Mouse (Mus musculus) heart, embryonic 16.5 days (tissue): ENCODE results near the gene Brk1. TPM values are rescaled to one million over a fixed set of nuclear protein-coding genes. Genes with fewer than 3 reads are reported as not detected.

Source experiments
- ATAC-seq: fragments of 200-750 bp; cut with Nextera tagmentation; replicated peaks from 2 replicates; pipeline ENCODE4 v1.8.0; 2017; ENCODE audit warnings: moderate number of reproducible peaks; ENCODE audit not compliant: insufficient read depth, low FRiP score; ENCODE audit errors: extremely low read depth
- H3K27ac ChIP-seq: fragments of 300-500 bp; sonication (generic); 2 replicates; pipeline ENCODE4 v1.5.1; 2014; ENCODE audit warnings: mild to moderate bottlenecking, low read length, control low read depth, moderate library complexity
- H3K27me3 ChIP-seq: fragments of 300-500 bp; sonication (generic); 2 replicates; pipeline ENCODE4 v1.6.1; 2014; ENCODE audit warnings: low read length, mixed read lengths; ENCODE audit not compliant: control insufficient read depth, insufficient read depth
- H3K36me3 ChIP-seq: fragments of 300-500 bp; sonication (generic); 2 replicates; pipeline ENCODE4 v1.6.1; 2014; ENCODE audit not compliant: control insufficient read depth, insufficient read depth
- H3K4me1 ChIP-seq: fragments of 300-500 bp; sonication (generic); 2 replicates; pipeline ENCODE4 v1.6.1; 2014; ENCODE audit warnings: low read length, mixed read lengths; ENCODE audit not compliant: control insufficient read depth, insufficient read depth
- H3K4me2 ChIP-seq: fragments of 300-500 bp; sonication (generic); 2 replicates; pipeline ENCODE4 v1.6.1; 2014; ENCODE audit warnings: low read depth, mild to moderate bottlenecking, control low read depth, low read length
- H3K4me3 ChIP-seq: fragments of 300-500 bp; sonication (generic); 2 replicates; pipeline ENCODE4 v1.5.1; 2014; ENCODE audit warnings: mild to moderate bottlenecking, control low read depth, low read length
- H3K9ac ChIP-seq: fragments of 300-500 bp; sonication (generic); 2 replicates; pipeline ENCODE4 v1.6.1; 2014; ENCODE audit warnings: low read length, control low read depth
- H3K9me3 ChIP-seq: fragments of 300-500 bp; sonication (generic); replicated peaks from 2 replicates; pipeline ENCODE4 v1.6.1; 2016; ENCODE audit warnings: low read length; ENCODE audit not compliant: control insufficient read depth
- WGBS: fragments of 180-500 bp; shearing (Covaris S2); extraction: QIAGEN DNeasy Blood & Tissue Kit; methylation state at CpG from one replicate; pipeline ENCODE4 v1.1.7; 2014; 5-methylcytosine and 5-hydroxymethylcytosine counted together
- polyA plus RNA-seq: library from polyadenylated mRNA; unstranded; fragments of >200 nt; fragmentation: Nextera tagmentation; extraction: Ambion mirVana; gene quantifications from 2 replicates; pipeline ENCODE4 v1.2.1, GENCODE M21; 2015

The Brk1 gene
- polyA plus RNA-seq, 1 experiment from 2014 or later: 178 TPM

DNA sequence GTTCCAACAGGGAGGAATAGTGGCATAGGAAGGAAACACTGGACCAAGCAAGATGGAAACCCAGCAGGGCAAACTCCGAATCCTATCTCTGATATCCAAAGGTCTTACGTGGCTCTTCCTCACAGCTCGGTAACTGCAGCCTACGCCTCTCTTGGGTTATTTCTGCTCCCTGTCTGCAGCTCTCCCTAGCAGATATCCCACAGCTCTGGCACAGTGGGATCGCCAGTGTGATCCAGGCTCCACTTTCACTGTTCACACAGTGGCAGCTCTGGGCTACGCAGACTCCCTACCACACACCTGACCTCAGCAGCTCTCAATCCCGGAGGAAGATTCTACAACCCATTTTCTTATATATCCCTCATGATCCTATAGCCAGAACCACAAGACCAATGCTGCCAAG lies 9.6 kb downstream of the Brk1 start:
- H3K4me3 ChIP-seq: no peak overlapping the region
- H3K9me3 ChIP-seq: no peaks in the 10 kb centered on the region; the same call in 1 of the 2 replicates
- 89% methylated on average over 7 of the region's 7 CpGs for WGBS
- peaks cover 48% of the 10 kb centered on the region for H3K36me3 ChIP-seq
- ATAC-seq: no peak
- no peaks in the 10 kb centered on the region for H3K27me3 ChIP-seq
- no peak overlapping the region for H3K27ac ChIP-seq
- H3K4me2 ChIP-seq: no peak overlapping the region
- no peak overlapping the region for H3K9ac ChIP-seq
- H3K4me1 ChIP-seq: peaks cover 19% of the 10 kb centered on the region

DNA sequence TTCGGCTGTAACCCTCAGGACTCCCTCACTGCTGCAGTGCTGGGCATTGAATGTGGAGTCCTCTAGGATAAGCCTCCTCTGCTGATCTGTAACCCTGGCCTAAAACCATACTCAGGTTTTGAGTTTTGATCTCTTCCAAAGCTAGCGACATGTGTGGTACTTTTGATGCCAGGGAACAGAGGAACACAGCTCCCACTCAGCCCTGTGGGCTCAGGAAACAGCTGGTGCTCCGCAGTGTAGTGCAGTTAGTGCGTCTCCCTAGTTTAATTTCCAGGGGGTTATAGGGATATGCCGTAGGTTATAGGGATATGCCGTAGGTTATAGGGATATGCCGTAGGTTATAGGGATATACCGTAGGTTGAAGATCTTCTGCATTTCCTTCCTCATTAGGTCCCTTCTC lies 10.4 kb downstream of the Brk1 start:
- Histone ChIP-seq H3K4me1 (peaks cover 19% of the 10 kb centered on the region), H3K4me2 (no peak overlapping the region), H3K9ac (no peak overlapping the region), H3K9me3 (no peaks in the 10 kb centered on the region; the same call in 1 of the 2 replicates), H3K27me3 (no peaks in the 10 kb centered on the region), H3K36me3 (peaks cover 48% of the 10 kb centered on the region), H3K27ac (no peak overlapping the region), H3K4me3 (no peak overlapping the region)
- ATAC-seq: no peak
- WGBS: 93% methylated on average over 8 of the region's 8 CpGs

DNA sequence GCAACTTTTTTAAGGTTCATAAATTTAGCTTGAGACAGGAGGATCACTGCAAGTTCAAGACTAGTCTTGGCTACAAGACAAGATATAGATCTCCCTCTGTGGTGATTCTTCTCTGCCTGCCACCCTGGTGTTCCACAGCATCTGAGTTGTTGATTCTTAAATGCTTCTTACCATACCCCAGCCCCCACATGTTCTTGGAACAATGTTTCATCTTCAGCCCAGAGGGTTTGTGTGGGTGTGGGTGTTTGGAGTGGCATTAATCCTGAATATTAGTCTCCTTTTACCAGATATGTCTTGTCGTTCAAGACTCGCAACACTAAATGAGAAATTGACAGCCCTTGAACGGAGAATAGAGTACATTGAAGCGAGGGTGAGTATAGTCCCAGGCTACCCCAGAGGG lies 10.9 kb downstream of the Brk1 start:
- ATAC-seq: no peak
- Histone ChIP-seq H3K9ac (no peak overlapping the region), H3K4me1 (peaks cover 20% of the 10 kb centered on the region), H3K4me3 (no peak overlapping the region), H3K27me3 (no peaks in the 10 kb centered on the region), H3K9me3 (no peaks in the 10 kb centered on the region; the same call in 1 of the 2 replicates), H3K36me3 (peaks cover 45% of the 10 kb centered on the region), H3K27ac (no peak overlapping the region), H3K4me2 (no peak overlapping the region)
- WGBS: 92% methylated on average over 4 of the region's 4 CpGs

DNA sequence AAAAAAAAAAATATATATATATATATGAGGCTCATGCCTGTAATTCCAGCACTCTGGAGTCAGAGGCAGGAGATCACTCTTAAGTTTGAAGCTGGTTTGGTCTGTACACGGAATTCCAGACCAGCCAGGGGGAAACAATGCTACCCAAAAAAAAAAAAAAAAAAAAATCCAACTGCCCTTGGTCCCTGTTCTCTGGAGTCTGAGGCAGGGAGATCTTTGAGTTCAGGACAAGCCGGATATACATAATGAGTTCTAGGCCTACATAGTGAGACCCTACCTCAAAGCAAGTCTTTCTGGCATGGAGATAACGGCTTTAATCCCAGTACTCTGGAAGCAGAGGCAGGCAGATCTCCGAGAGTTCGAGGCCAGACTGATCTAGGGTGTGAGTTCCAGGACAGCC lies 18.8 kb downstream of the Brk1 start:
- Histone ChIP-seq H3K9ac (peak overlapping the region; percentile 82; the same call in 1 of the 2 replicates), H3K27me3 (no peaks in the 10 kb centered on the region), H3K9me3 (no peaks in the 10 kb centered on the region), H3K27ac (peak overlapping the region; percentile 89), H3K4me1 (peaks cover 15% of the 10 kb centered on the region), H3K4me2 (peak overlapping the region; percentile 78), H3K36me3 (peaks cover 11% of the 10 kb centered on the region; the same call in 1 of the 2 replicates), H3K4me3 (peak overlapping the region; percentile 62)
- WGBS: 67% methylated on average over 5 of the region's 5 CpGs
- ATAC-seq: no peak

DNA sequence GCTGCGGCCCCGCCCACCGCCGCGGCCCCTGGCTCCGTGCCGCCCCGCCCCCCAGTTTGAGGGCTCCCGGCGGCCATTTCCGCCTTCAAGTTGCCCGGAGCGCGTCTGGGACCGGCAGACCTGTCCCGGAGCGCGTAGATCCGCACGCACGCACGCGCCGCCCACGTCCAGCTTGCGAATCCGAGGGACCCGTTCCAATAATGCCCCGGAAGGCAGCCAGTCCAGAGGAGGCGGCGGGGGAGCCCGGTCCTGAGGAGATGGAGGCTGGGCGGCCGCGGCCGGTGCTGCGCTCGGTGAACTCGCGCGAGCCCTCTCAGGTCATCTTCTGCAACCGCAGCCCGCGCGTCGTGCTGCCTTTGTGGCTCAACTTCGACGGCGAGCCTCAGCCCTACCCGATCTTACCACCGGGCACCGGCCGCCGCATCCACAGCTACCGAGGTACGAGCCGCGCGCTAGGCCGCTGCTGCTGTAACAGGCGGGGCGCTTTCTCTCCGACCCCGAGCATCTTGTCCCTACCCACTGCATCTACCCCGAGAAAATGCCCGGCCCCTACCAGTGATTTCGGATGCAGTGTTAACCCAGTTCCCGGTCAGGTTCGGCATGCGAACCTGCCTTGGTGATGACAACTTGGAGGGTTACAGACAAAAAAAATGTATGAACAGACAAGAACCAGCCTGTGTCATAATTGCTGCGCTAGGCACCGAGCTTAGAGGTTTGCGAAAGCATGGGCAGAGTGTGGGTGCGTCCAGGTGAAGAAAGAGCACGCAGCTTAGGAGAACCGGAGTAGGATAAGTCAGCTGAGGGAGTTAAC lies 19.6 kb downstream of the Brk1 start, which contains the start of gene Vhl:
Gene Vhl, plus strand, starts transcription at position 19 of the 811 bp plus-strand sequence.
- peak within 1 kb of the TSS; percentile 78 for H3K4me2 ChIP-seq
- whole genome bisulfite sequencing: under 1% methylated on average over 67 of the region's 76 CpGs
- peaks cover 14% of the 10 kb centered on the region; the same call in 1 of the 2 replicates for H3K36me3 ChIP-seq
- peak within 1 kb of the TSS; percentile 89 for H3K27ac ChIP-seq
- peak within 1 kb of the TSS; percentile 62 for H3K4me3 ChIP-seq
- H3K9ac ChIP-seq: peak within 1 kb of the TSS; percentile 82
- H3K27me3 ChIP-seq: no peaks in the 10 kb centered on the region
- H3K4me1 ChIP-seq: peaks cover 15% of the 10 kb centered on the region
- no peaks in the 10 kb centered on the region for H3K9me3 ChIP-seq
- ATAC-seq: peak; percentile 92

DNA sequence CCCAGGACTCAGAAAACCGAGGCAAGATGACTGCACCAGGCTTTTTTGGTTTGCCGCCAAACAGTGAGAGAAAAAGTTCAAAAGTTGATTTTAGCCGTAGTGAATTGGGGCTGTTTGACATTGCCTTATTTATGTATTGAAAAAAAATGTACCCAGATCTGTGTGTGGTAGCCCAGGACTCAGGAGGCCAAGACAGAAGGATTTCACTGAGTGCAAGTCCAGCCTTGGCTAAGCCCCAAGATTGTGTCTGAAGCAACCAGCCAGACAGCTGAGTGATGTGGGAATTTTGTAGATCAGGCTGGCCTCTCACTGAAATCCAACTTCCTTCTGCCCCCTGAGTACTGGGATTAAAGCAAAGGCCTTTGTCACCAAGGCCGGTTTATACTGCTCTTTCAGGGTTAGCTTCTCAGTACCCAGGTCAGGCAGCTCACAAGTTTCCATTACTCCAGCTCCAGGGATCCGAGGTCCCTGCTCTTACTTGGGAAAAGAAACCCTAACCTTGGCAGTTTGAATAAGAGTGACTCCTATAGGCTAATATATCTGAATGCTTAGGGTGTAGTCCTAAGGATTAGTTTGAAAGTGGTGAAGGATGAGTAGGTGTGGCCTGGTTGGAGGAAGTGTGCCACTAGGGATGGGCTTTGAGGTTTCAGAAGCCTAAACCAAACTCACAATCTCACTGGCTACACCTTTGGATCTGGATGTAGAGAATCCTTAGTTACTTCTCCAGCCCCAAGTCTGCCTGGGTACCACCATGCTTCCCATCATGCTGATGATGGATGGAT lies 20.6 kb downstream of the Brk1 start:
- Histone ChIP-seq H3K27ac (no peak overlapping the region), H3K4me3 (peak overlapping the region; percentile 62), H3K36me3 (peaks cover 22% of the 10 kb centered on the region), H3K4me2 (peak overlapping the region; percentile 78), H3K9ac (peak overlapping the region; percentile 82), H3K4me1 (peaks cover 15% of the 10 kb centered on the region), H3K27me3 (no peaks in the 10 kb centered on the region), H3K9me3 (no peaks in the 10 kb centered on the region)
- WGBS: 42% methylated on average over 5 of the region's 5 CpGs
- ATAC-seq: no peak

DNA sequence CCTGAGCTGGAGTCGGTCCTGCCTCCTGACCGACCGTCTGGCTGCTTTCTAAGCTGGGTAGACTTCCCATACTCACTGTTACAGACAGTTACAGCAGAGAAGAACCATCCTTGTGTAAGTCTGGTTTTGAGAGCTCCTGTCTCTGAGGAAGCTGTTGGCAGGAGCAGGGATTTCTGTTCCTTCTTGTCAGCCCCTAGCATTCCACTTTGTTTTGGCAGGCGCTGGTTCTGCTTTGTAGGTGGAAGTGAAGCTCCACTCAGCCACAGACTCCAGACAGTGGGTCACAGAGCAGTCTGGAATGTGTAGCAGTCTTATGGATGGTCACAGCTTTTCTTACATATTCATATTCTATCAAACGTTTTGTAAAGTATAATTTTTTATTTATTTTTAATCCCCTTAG lies 25.8 kb downstream of the Brk1 start:
- Histone ChIP-seq H3K4me2 (no peak overlapping the region), H3K4me3 (no peak overlapping the region), H3K27me3 (no peaks in the 10 kb centered on the region), H3K9ac (no peak overlapping the region), H3K27ac (no peak overlapping the region), H3K36me3 (peaks cover 36% of the 10 kb centered on the region), H3K9me3 (no peaks in the 10 kb centered on the region), H3K4me1 (peaks cover 6% of the 10 kb centered on the region)
- WGBS: 74% methylated on average over 5 of the region's 5 CpGs
- ATAC-seq: no peak

DNA sequence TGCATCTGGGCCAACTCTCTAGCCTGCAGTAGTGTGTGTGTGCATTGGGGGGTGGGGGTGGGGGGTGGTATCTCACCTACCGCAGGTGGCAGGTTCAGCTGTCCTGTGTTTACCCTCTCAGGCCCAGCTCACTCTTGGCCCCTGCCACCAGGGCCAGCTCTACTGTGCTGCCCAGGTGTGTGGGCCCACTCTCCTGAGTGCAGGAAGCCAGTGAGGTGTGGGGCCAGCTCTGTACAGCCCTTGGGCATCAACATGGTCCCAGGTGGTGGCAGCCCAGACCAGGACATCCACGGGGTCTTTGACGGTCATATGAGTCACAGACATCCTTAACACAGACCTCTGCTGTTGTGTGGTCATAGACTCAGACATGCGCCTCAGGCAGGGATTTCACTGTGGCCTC lies 28.3 kb downstream of the Brk1 start:
- 91% methylated on average over 4 of the region's 4 CpGs for WGBS
- no peak overlapping the region for H3K9ac ChIP-seq
- ATAC-seq: no peak
- H3K9me3 ChIP-seq: no peaks in the 10 kb centered on the region
- no peaks in the 10 kb centered on the region for H3K27me3 ChIP-seq
- no peaks in the 10 kb centered on the region for H3K4me1 ChIP-seq
- no peak overlapping the region for H3K27ac ChIP-seq
- H3K36me3 ChIP-seq: peaks cover 29% of the 10 kb centered on the region
- H3K4me3 ChIP-seq: no peak overlapping the region
- H3K4me2 ChIP-seq: no peak overlapping the region
